Mouse (Mus musculus) megakaryocyte, embryonic 14.5 days (primary cell): ENCODE data around the gene Yae1d1. TPM values are rescaled to one million over a fixed set of nuclear protein-coding genes. Genes with fewer than 3 reads are reported as not detected.

ENCODE experiments used
- H3K27me3 ChIP-seq: replicated peaks from 2 replicates; pipeline ENCODE3; 2012; ENCODE audit warnings: inconsistent platforms
- H3K36me3 ChIP-seq: replicated peaks from 2 replicates; pipeline ENCODE3; 2012; ENCODE audit warnings: low read length, inconsistent platforms, mixed read lengths
- H3K4me1 ChIP-seq: 2 replicates; pipeline ENCODE4 v1.6.1; 2012; ENCODE audit warnings: inconsistent platforms
- H3K4me3 ChIP-seq: replicated peaks from 2 replicates; pipeline ENCODE3; 2012; ENCODE audit warnings: moderate library complexity, mild to moderate bottlenecking, inconsistent platforms
- H3K9me3 ChIP-seq: 2 replicates; pipeline ENCODE4 v1.6.1; 2012; ENCODE audit warnings: inconsistent platforms
- FLI1 ChIP-seq: IDR thresholded peaks from 2 replicates; pipeline ENCODE4 v1.6.1; 2012; ENCODE audit warnings: low read length, inconsistent platforms, mixed read lengths
- GATA1 ChIP-seq: IDR thresholded peaks from 3 replicates; pipeline ENCODE4 v1.6.1; 2012; ENCODE audit warnings: mixed read lengths, low read length, inconsistent platforms, borderline replicate concordance
- polyA plus RNA-seq: library from polyadenylated mRNA; stranded (reverse); fragments of >175 nt; gene quantifications from 2 replicates; pipeline ENCODE4 v1.2.3, GENCODE M21; 2012; ENCODE audit warnings: low replicate concordance; ENCODE audit not compliant: insufficient read depth

Gene Yae1d1
- polyA plus RNA-seq, result 3.3 TPM in 1 of 2 replicates, not detected in the other

DNA sequence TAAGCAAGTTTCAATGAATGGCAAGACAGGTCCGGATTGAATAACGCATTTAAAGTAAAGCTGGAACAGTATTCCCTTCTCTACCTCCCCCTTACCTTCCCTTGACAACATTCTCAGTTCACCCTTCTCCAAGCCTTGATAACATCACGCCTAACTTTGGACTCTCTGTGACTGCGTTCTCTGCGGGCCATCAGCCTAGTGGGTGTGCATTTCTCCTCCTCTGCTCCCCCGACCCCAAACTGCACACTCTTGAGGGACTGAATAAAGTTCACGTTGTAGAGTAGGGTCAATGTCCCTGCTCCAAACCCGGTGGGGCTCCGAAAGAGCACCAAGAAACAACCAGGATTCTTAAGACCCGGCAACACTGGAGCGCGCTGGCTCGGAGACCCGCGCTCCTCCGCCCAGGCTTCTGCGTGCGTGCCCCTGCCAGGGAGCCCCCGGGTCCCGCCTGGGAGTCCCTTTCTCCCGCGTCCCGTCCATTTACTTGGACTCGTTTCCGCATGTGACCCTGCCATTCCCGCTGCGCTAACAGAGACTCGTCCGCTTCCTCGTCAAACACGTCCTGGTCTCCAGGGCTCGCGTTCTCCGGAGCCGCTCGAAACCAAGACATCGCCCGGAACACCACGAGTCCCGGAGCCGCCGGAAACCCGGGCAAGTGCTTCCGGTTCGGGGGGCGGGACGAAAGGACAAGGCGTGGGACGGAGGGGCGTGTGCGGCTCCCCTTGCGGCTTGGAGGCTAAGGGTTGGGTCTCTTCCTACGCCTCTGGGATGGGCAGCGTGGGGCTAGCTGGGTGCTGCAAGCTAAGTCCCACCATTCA, at the start of gene Yae1d1:
Yae1d1 (minus strand) TSS at position 653 of the 818 bp plus-strand sequence.
- Histone ChIP-seq H3K27me3 (peaks cover 2% of the 10 kb centered on the region), H3K9me3 (no peaks in the 10 kb centered on the region), H3K4me3 (peak within 1 kb of the TSS; percentile 93), H3K4me1 (peaks cover 23% of the 10 kb centered on the region), H3K36me3 (peaks cover 10% of the 10 kb centered on the region)
- TF ChIP-seq FLI1 (no peak), GATA1 (no peak)

- Histone ChIP-seq H3K9me3 (peaks cover 8% of the 10 kb centered on the region; the same call in 1 of the 2 replicates), H3K36me3 (no peaks in the 10 kb centered on the region), H3K27me3 (no peaks in the 10 kb centered on the region), H3K4me1 (no peaks in the 10 kb centered on the region), H3K4me3 (no peak overlapping the region)
- TF ChIP-seq FLI1 (no peak), GATA1 (no peak)
Measured at GRCm38 (mm10) chr13:18038814-18039213, 45.7 kb upstream of the Yae1d1 start.

DNA sequence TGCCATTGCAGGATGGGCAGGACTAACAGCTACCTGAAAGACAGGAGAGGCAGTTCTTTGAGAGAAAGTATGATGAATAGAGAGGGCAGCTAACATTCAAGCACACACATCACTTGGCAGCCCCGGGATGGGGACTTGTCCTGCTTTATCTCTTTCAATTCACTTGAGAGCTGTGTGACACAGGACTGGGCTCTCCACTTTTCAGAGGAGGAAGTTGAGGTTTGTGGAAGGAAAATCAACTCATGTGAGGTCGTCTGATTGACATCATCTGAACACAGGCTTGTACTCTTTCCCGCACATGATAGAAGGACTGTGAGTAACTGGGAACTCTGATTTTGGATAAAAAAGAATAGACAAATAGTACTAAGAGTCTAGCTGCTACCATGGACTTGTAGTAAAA, 23.5 kb upstream of the Yae1d1 start:
- no peak for TF ChIP-seq GATA1

GRCm38 (mm10) chr13:18013205-18013604, 20.1 kb upstream of the Yae1d1 start:
- Histone ChIP-seq H3K4me3 (no peak overlapping the region), H3K36me3 (no peaks in the 10 kb centered on the region), H3K9me3 (peaks cover 5% of the 10 kb centered on the region; the same call in 1 of the 2 replicates), H3K27me3 (peaks cover 5% of the 10 kb centered on the region), H3K4me1 (no peaks in the 10 kb centered on the region)
- TF ChIP-seq GATA1 (no peak), FLI1 (no peak)

More for the DNA sequence above, 23.5 kb upstream of the Yae1d1 start:
- Histone ChIP-seq H3K4me1 (no peaks in the 10 kb centered on the region), H3K4me3 (no peak overlapping the region), H3K9me3 (peaks cover 3% of the 10 kb centered on the region; the same call in 1 of the 2 replicates), H3K36me3 (no peaks in the 10 kb centered on the region), H3K27me3 (peaks cover 5% of the 10 kb centered on the region)

DNA sequence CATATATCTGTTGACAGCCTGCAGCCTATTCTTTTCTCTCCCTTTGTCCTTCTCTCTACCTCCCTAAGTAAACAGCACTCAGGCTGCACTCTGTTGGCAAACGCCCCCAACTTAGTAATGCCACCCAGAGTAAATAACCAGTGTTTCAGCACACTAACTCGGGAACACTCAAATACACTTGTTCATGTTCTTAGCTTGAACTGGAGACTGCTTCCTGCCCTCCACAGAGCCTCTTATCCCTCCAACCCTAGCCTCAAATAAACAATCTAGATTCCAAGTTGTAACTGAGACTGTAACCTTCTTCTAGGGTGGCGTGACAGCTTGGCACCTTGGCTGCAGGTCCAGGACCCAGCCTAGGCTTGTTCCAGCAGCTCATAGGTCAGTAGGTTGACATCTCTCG, 17.9 kb upstream of the Yae1d1 start:
- TF ChIP-seq FLI1 (no peak), GATA1 (no peak)
- Histone ChIP-seq H3K4me1 (no peaks in the 10 kb centered on the region), H3K36me3 (no peaks in the 10 kb centered on the region), H3K9me3 (peaks cover 5% of the 10 kb centered on the region; the same call in 1 of the 2 replicates), H3K27me3 (peaks cover 5% of the 10 kb centered on the region), H3K4me3 (no peak overlapping the region)

DNA sequence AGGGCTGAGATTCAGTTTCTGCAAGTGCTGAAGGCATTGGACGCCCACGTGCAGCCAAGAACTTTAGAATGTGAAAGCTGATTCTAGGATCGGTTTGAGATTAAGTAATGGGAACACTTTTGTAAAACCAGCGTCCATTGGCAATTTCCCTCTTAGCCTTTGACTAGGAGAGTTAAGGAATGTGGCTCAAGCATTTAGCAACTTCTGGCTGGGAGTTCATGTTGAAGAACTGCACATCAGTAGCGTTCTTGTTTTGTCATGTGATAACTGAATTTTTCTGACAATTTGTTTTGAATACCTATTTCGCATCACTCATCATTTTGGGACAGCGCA, 332 bp upstream of the Yae1d1 start:
- peak overlapping the region; percentile 93 for H3K4me3 ChIP-seq
- peaks cover 23% of the 10 kb centered on the region for H3K4me1 ChIP-seq
- peaks cover 2% of the 10 kb centered on the region for H3K27me3 ChIP-seq
- no peaks in the 10 kb centered on the region for H3K9me3 ChIP-seq
- H3K36me3 ChIP-seq, result peaks cover 9% of the 10 kb centered on the region
- TF ChIP-seq FLI1 (no peak), GATA1 (no peak)

- peaks cover 19% of the 10 kb centered on the region for H3K36me3 ChIP-seq
- H3K4me3 ChIP-seq, result peak overlapping the region; percentile 93
- H3K27me3 ChIP-seq, result peaks cover 2% of the 10 kb centered on the region
- TF ChIP-seq FLI1, result no peak
- TF ChIP-seq GATA1, result no peak
- H3K4me1 ChIP-seq, result peaks cover 15% of the 10 kb centered on the region
- no peaks in the 10 kb centered on the region for H3K9me3 ChIP-seq
Measured at GRCm38 (mm10) chr13:17992009-17992408, 1.1 kb downstream of the Yae1d1 start.

DNA sequence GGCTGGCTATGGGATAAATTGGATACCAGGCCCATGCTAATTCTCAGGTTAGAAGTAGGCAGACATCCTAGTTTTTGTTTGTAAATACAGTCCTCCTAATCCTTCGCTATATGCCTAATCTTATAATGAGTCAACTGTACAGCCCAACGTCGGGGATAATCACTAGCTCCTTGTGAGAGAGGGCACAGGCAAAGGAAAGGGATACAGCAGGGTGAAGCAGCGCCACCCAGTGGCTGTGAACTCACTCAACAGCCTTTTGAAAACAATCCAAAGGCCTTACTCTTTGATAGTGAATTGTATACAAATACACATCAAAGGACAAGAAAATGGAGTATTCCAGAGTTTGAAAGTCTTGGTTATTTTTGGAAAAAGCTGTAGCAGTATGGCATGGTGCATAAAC, 10.0 kb downstream of the Yae1d1 start:
- TF ChIP-seq FLI1, result no peak
- TF ChIP-seq GATA1, result no peak
- Histone ChIP-seq H3K27me3 (peaks cover 12% of the 10 kb centered on the region), H3K4me1 (no peaks in the 10 kb centered on the region; the same call in 1 of the 2 replicates), H3K4me3 (no peak overlapping the region), H3K36me3 (peaks cover 48% of the 10 kb centered on the region), H3K9me3 (peaks cover 11% of the 10 kb centered on the region)

DNA sequence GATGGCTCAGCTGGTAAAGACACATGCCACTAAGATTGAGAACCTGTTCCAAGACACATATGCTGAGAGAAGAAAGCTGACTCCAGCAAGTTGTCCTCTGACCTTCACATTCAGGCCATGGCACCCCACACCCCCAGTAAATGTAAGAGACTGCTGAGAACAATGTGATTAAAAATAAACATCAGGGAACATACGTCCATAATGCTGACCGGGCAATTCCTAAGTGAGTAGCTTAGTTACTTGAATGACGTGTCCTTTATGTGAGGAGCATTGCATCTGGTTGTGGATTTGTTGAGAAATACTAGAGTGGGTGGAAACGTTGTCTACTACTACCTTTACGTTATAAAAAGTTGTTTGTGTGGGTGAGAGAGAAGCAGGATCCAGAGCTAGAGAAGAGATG, 10.5 kb downstream of the Yae1d1 start:
- Histone ChIP-seq H3K36me3 (peaks cover 44% of the 10 kb centered on the region), H3K4me3 (no peak overlapping the region), H3K4me1 (no peaks in the 10 kb centered on the region; the same call in 1 of the 2 replicates), H3K27me3 (peaks cover 14% of the 10 kb centered on the region), H3K9me3 (peaks cover 13% of the 10 kb centered on the region)
- no peak for TF ChIP-seq FLI1
